Mouse (Mus musculus) forebrain, embryonic 14.5 days (tissue): ENCODE measurements around the gene Kat6b. TPM values are rescaled to one million over a fixed set of nuclear protein-coding genes. Genes with fewer than 3 reads are reported as not detected.
"Not testable (repeated sequence)": the region's sequence is repeated elsewhere in the genome, so short reads cannot be mapped to it uniquely, and the experiment has no call there.

Experiments used
- ATAC-seq: fragments of 200-750 bp; cut with Nextera tagmentation; 2 replicates; pipeline ENCODE4 v1.8.0; 2017; ENCODE audit warnings: mild to moderate bottlenecking, moderate library complexity
- DNase-seq: peaks from one replicate; pipeline ENCODE4 v3.0.0-alpha.2; 2015; ENCODE audit warnings: low spot score
- H3K27ac ChIP-seq: fragments of 300-500 bp; sonication (generic); 2 replicates; pipeline ENCODE4 v1.5.1; 2014; ENCODE audit warnings: low read depth, mild to moderate bottlenecking, control low read depth, low read length, moderate library complexity
- H3K27me3 ChIP-seq: fragments of 300-500 bp; sonication (generic); replicated peaks from 2 replicates; pipeline ENCODE4 v1.6.1; 2014; ENCODE audit warnings: low read length, control low read depth, mixed read lengths; ENCODE audit not compliant: control insufficient read depth, insufficient read depth
- H3K36me3 ChIP-seq: fragments of 300-500 bp; sonication (generic); 2 replicates; pipeline ENCODE4 v1.6.1; 2014; ENCODE audit warnings: low read length, control low read depth; ENCODE audit not compliant: control insufficient read depth, insufficient read depth
- H3K4me1 ChIP-seq: fragments of 300-500 bp; sonication (generic); 2 replicates; pipeline ENCODE4 v1.6.1; 2014; ENCODE audit warnings: antibody characterized with exemption, low read length, control low read depth; ENCODE audit not compliant: control insufficient read depth, insufficient read depth
- H3K4me2 ChIP-seq: fragments of 300-500 bp; sonication (generic); 2 replicates; pipeline ENCODE4 v1.6.1; 2014; ENCODE audit warnings: mild to moderate bottlenecking, control low read depth, low read length
- H3K4me3 ChIP-seq: fragments of 300-500 bp; sonication (generic); 2 replicates; pipeline ENCODE4 v1.5.1; 2014; ENCODE audit warnings: low read depth, low read length, control low read depth
- H3K9ac ChIP-seq: fragments of 300-500 bp; sonication (generic); 2 replicates; pipeline ENCODE4 v1.6.1; 2014; ENCODE audit warnings: mild to moderate bottlenecking, low read length, control low read depth, moderate library complexity
- H3K9me3 ChIP-seq: fragments of 300-500 bp; sonication (generic); replicated peaks from 2 replicates; pipeline ENCODE4 v1.6.1; 2016; ENCODE audit warnings: low read length, control low read depth, mixed read lengths; ENCODE audit not compliant: control insufficient read depth
- WGBS: fragments of 180-500 bp; shearing (Covaris S2); extraction: QIAGEN DNeasy Blood & Tissue Kit; methylation state at CpG from one replicate; pipeline ENCODE4 v1.1.7; 2014; 5-methylcytosine and 5-hydroxymethylcytosine counted together
- polyA plus RNA-seq: library from polyadenylated mRNA; unstranded; fragments of >200 nt; fragmentation: Nextera tagmentation; extraction: Ambion mirVana; gene quantifications from 2 replicates; pipeline ENCODE4 v1.2.1, GENCODE M21; 2014

The Kat6b gene
- polyA plus RNA-seq, 1 experiment from 2014 or later, result 28.8 TPM

DNA sequence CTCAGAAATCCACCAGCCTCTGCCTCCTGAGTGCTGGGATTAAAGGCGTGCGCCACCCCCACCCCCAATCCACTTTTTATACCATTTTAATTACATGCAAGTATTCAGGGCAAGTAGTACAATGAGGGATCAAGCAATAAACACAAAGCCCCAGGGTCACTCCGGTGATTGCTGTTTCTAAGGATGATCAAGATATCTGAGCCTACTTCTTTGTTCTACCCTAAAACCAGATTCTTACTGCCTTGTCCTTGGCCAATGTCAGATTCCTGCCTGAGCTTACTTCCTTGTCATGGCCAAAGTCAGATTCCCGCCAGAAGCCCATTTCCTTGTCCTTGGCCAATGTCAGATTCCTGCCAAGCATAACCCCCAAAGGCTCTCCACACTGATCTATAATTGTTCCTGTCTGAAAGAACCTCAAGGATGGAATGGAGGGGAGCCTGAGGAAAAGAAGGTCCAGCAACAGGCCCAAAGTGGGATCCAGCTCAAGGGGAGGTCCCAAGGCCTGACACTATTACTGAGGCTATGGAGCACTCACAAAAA lies 6.6 kb upstream of the Kat6b start:
- not testable (repeated sequence) for H3K36me3 ChIP-seq, H3K4me2 ChIP-seq, H3K9ac ChIP-seq, H3K27ac ChIP-seq, H3K27me3 ChIP-seq, H3K4me1 ChIP-seq, H3K9me3 ChIP-seq, DNase-seq, ATAC-seq, H3K4me3 ChIP-seq
- 84% methylated on average over 4 of the region's 4 CpGs for WGBS

DNA sequence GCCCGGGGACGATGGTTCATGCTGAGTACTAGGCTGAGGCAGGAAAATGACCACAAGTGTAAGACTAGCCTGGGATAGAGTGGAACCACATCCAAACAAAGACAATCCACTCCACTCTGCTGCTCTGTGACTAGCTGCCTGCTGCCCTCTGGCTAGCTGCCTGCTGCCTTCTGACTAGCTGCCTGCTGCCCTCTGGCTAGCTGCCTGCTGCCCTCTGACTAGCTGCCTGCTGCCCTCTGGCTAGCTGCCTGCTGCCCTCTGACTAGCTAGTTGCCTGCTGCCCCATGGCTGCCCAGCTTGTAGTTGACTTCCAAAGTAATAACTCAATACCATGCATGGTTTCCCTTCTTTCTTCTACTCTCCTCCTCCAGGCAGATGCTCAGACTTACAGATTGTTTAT lies 4.1 kb upstream of the Kat6b start:
- Histone ChIP-seq H3K27me3 (no peaks in the 10 kb centered on the region), H3K4me1 (no peaks in the 10 kb centered on the region), H3K9me3 (no peaks in the 10 kb centered on the region), H3K36me3 (no peaks in the 10 kb centered on the region), H3K4me3 (no peak overlapping the region), H3K4me2 (no peak overlapping the region), H3K9ac (no peak overlapping the region), H3K27ac (no peak overlapping the region)
- WGBS, result 86% methylated on average over 2 of the region's 2 CpGs
- DNase-seq, result no peak
- ATAC-seq, result no peak

DNA sequence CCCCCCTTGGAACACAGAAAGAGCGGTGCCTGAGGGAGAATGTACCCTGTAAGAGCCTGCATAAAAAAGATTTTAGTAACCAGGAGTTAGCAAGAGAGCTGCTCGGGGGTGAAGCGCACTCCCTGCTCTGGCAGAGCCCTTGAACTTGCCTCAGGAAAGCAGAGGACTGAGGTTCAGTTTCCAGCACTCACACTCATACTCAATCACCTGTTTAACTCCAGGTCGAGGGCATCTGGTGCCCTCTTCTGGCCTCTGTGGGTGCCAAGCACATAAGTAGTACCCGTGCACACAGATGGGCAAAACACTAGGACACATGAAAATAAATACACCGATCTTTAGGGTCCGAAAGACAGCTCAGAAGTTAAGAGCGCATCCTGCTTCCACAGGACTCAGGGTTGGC lies 1.7 kb upstream of the Kat6b start:
- no peaks in the 10 kb centered on the region for H3K9me3 ChIP-seq
- no peaks in the 10 kb centered on the region for H3K4me1 ChIP-seq
- no peak overlapping the region for H3K4me2 ChIP-seq
- 95% methylated on average over 8 of the region's 8 CpGs for WGBS
- no peaks in the 10 kb centered on the region for H3K27me3 ChIP-seq
- H3K9ac ChIP-seq, result no peak overlapping the region
- ATAC-seq (no peak), DNase-seq (no peak)
- no peaks in the 10 kb centered on the region for H3K36me3 ChIP-seq
- H3K27ac ChIP-seq, result no peak overlapping the region
- H3K4me3 ChIP-seq, result no peak overlapping the region

DNA sequence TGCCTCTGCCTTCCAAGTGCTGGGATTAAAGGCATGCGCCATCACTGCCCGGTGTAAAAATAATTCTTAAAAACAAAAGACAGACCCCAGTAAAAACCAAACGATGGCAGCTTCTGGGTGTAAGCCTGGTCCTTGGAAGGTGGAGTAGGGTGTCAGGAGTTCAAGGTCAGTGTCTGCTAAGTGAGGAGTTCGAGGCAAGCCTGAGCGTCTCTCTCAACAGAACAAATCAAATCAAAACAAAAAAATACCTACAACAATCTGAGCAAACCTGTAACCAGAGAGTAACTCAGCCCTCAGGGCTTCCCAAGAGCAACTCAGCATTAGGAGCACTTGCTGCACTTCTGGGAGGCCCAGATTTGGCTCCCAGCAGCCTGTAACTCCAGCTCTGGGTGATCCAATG lies 1.0 kb upstream of the Kat6b start:
- ATAC-seq (no peak), DNase-seq (no peak)
- Histone ChIP-seq H3K27me3 (no peaks in the 10 kb centered on the region), H3K4me2 (no peak overlapping the region), H3K9me3 (no peaks in the 10 kb centered on the region), H3K4me1 (no peaks in the 10 kb centered on the region), H3K36me3 (no peaks in the 10 kb centered on the region), H3K27ac (no peak overlapping the region), H3K4me3 (no peak overlapping the region), H3K9ac (no peak overlapping the region)
- WGBS, result 92% methylated on average over 5 of the region's 5 CpGs

DNA sequence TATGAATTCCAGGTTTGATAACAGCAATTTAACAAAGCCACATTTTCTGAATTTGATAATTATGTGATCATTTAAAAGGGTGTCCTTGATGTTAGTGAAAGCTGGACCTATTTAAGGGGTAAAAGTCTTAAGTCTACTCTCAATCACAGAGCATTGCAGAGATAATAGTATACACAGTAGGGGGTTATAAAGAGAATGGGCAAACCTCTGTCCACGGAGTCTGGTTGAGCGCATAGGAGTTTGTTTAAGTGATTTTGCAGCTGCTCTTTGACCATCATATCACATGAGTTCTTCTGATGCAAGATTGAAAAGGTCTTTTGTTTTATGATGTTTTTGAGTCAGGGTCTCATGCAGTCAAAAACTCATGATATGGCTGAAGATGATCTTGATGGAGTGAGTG lies 3.0 kb downstream of the Kat6b start:
- Histone ChIP-seq H3K27me3 (no peaks in the 10 kb centered on the region), H3K27ac (no peak overlapping the region), H3K4me2 (no peak overlapping the region), H3K9me3 (no peaks in the 10 kb centered on the region), H3K36me3 (no peaks in the 10 kb centered on the region), H3K9ac (no peak overlapping the region), H3K4me1 (no peaks in the 10 kb centered on the region; the same call in 1 of the 2 replicates), H3K4me3 (no peak overlapping the region)
- no peak for DNase-seq
- 71% methylated on average over 2 of the region's 2 CpGs for WGBS
- ATAC-seq, result no peak

DNA sequence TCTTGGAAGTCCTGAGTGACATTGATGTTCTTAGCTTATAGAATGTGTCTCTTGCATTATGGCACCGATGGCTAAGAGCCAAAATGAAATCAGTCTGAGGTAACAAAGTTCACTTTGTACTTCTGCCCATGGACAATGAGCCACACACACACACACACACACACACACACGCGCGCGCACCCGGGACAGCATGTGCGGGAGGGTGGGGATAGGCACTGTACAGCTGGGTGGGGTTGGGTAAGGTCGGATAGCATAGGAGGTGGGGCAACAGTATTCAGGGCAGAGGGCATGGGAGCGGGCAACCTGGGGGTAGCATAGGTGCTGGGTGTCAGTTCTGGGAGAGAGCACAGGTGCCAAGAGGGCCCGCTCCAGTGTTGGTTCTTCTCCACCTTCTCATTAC lies 3.5 kb downstream of the Kat6b start:
- Histone ChIP-seq H3K36me3 (no peaks in the 10 kb centered on the region), H3K4me2 (no peak overlapping the region), H3K9ac (no peak overlapping the region), H3K4me1 (no peaks in the 10 kb centered on the region; the same call in 1 of the 2 replicates), H3K9me3 (no peaks in the 10 kb centered on the region), H3K27ac (no peak overlapping the region), H3K4me3 (no peak overlapping the region), H3K27me3 (no peaks in the 10 kb centered on the region)
- ATAC-seq (no peak), DNase-seq (no peak)
- 93% methylated on average over 10 of the region's 10 CpGs for WGBS

DNA sequence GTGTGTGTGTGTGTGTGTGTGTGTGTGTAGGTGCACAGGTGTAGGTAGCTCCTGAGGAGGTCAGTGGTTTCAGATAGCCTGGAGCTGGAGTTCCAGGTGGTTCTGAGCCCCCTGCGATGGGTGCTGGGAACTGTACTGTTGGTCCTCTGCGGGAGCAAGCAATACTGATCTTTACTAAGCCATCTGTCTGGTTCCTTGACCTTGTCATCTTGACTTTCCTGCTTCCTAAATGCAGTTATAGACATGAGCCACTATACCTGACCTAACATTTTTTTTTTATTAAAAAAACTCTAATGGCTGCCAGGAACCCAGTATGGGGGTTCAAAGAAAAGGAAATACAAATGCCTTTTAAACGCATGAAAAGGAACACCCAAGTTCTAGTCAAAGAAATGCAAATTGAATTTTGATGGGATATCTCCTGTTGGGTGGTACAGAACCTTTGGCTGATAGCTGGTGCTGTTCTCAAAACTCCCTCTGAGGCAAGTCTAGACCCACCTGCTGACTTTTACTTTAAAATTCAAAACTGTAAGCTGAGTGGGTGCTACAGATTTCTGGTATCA lies 4.8 kb downstream of the Kat6b start:
- no peak for ATAC-seq

DNA sequence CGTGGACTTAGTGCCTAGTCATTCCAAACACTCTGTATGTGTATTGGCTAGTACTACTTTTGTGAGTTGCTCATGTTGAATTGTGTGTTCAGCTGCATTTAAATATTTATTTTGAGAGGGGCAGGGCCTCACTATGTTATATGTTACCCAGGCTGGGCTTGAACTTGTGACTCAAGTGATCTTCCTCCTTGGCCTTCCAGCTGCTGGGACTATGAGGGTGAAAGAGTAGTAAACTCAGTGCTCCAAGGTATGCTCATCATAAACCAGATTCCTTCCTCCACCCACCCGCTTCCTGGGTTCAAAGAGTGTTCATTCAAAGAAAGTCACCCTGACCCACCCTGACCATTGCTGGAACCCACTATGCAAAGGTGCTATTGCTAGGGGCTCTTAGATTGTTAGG lies 5.9 kb downstream of the Kat6b start:
- not testable (repeated sequence) for H3K27me3 ChIP-seq, H3K4me2 ChIP-seq, ATAC-seq, H3K4me3 ChIP-seq, H3K27ac ChIP-seq, H3K9me3 ChIP-seq, H3K4me1 ChIP-seq, H3K9ac ChIP-seq, H3K36me3 ChIP-seq, DNase-seq
- 100% methylated on average over 2 of the region's 2 CpGs for WGBS

More for the DNA sequence above, 4.8 kb downstream of the Kat6b start:
- Histone ChIP-seq H3K4me2 (no peak overlapping the region), H3K9ac (no peak overlapping the region), H3K36me3 (no peaks in the 10 kb centered on the region), H3K27ac (no peak overlapping the region), H3K9me3 (no peaks in the 10 kb centered on the region), H3K27me3 (no peaks in the 10 kb centered on the region), H3K4me3 (no peak overlapping the region), H3K4me1 (peaks cover 2% of the 10 kb centered on the region; the same call in 1 of the 2 replicates)
- DNase-seq, result no peak
- WGBS, result 94% methylated on average over 3 of the region's 3 CpGs

DNA sequence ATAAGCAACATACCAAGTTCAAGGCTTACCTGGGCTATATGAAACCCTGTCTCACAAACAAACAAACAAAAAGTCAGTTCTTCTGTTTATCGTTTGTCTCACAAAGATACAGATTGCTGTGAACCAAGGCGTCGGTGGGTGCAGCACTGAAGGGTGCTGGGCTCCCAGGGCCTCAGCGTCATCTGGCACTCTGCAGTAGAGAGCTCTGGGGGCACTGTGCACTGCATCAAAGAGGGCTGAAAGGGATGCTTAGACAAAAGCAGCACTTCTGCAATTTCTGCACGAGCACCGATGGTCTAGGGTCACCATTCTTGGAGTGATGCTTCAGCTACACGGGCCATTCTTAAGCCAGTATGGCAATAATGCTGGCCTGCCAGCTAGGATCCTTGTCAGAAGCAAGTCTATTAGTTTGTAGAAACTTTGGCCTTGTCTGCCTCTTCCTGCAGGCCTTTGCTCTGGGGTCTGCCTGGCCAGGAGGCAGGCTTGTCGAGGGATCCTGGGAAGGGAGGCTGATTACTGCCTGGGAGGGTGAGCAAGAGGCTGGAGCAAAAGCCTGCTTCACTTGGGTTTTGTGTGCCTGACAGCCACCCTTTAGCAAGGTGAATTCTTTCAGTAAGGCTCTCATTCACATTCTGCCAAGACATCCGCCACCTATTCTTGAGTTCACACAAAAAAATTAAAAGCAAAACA lies 7.3 kb downstream of the Kat6b start:
- not testable (repeated sequence) for H3K36me3 ChIP-seq, H3K9ac ChIP-seq, H3K4me1 ChIP-seq, H3K27me3 ChIP-seq, DNase-seq, H3K4me2 ChIP-seq, H3K9me3 ChIP-seq, H3K4me3 ChIP-seq
- peak overlapping the region; percentile 58 for H3K27ac ChIP-seq
- 25% methylated on average over 8 of the region's 9 CpGs for WGBS
- ATAC-seq, result peak; percentile 84
